Mouse (Mus musculus) CH12F3 (cell line): Measurements from ENCODE around the gene Ube2z.
"Not testable (repeated sequence)": the region's sequence is repeated elsewhere in the genome, so short reads cannot be mapped to it uniquely, and the experiment has no call there.

Experiments used
- in situ Hi-C: fragments of 300-500 bp; cut with MboI; formaldehyde crosslinking; loops from 2 replicates; pipeline ENCODE4 v1.14.3; 2020; ENCODE audit warnings: low sequenced_read_pairs

Ube2z gene

DNA sequence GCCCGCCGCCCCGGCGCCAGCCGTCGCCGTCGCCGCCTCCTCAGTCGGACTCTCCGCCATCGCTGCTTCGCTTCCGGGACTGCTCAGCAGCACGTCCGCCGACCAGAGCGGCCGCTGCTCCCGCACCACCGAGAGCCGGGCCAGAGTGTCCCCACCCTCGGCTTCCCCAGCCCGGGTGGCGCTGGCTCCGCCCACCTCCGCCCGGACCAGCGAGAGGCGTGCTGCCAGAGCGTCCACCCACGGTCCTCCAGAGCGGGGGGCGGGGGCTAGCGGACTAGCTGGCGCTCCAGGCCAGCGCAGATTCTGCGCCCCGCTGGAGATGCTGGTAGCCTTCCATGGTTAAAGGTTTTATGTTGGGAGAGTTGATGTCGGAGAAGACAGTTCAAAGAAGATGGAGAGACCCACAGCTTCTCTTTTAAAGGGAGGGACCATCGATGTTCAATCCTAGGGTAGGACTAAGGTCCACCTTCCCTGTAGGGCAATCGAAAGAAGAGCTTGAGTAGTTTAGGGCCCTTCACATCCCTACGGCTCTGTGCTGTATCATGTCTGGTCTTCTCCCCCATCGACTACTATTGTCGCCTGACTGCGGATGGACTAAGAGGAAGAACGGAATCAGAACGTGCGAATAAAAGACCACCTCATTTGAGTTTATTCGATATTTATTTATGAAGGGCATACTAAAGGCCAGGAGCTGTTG lies at the start of gene Ube2z:
Gene Ube2z, minus strand, starts transcription at position 174 of the 697 bp plus-strand sequence.
- in situ Hi-C loops = no loop called here

DNA sequence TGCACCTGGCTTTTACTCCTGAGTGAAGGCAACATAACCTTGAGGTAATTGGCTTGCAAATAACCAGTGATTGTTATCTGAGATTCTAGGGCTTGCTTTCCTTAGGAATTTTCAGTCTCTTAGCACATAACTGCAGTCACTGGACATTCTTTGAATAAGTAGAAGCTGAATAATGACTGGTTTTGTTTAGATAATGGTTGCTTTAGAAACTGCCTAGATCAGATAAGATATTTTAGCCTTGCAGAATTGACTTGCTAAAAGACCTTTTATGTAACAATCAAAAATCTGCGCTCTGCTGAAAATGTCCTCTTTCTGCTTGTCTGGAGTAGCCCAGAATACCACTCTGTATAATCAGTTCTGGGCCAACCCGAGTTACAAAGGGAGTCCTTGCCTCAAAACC lies 48.9 kb upstream of the Ube2z start:
- in situ Hi-C loops = no loop called here

DNA sequence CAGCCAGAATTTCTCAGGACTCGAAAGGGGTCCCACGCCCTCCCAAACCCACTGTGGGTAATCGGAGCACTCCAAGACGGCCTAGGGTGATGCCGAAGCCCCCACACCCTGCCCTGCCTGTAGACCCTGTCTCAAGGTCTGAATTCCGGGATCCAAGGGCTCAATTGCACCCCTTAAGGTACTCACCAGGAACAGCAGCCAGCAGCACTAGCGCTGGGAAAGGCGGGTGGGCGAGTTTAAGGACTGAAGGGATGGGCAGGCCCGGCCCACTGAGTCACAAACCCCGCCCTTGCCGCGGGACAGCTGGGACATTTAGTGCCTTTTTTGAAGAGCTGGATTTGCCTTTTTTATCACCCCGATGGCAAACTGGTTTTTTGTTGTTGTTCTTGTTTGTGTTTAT lies 46.6 kb upstream of the Ube2z start, which contains the start of gene Calcoco2:
Gene Calcoco2, minus strand, starts transcription at position 214 of the 400 bp plus-strand sequence.
- in situ Hi-C loops = no loop called here

DNA sequence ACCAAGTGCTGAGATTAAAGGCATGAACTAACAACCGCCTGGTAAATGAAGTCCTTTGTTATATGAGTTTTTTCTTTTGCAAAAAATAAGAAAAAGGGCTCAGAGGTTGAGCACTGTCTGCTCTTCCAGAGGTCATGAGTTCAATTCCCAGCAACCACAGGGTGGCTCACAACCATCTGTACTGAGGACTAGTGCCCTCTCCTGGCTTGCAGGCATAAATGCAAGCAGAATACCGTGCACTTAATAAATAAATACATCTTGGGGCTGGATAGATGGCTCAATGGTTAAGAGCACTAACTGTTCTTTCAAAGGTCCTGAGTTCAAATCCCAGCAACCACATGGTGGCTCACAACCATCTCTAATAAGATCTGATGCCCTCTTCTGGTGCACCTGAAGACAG lies 45.8 kb upstream of the Ube2z start:
- in situ Hi-C loops = not testable (repeated sequence)

DNA sequence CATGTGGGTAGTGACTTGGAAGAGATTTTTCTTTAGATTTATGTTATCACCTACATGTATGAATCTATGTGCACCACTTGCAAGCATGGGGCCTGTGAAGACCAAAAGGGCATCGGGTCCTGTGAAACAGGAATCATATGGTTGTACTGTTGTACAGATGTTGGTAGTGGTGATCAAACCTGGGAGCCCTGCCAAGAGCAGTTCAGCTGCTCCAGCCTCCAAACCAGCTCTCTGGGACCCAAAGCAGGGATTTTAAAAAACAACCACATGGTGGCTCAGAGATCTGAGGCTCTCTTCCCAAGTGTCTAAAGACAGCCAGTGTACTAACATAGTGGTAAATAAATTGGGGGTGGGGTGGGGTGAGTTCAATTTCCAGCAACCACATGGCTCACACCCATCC lies 43.2 kb upstream of the Ube2z start:
- in situ Hi-C loops = no loop called here

DNA sequence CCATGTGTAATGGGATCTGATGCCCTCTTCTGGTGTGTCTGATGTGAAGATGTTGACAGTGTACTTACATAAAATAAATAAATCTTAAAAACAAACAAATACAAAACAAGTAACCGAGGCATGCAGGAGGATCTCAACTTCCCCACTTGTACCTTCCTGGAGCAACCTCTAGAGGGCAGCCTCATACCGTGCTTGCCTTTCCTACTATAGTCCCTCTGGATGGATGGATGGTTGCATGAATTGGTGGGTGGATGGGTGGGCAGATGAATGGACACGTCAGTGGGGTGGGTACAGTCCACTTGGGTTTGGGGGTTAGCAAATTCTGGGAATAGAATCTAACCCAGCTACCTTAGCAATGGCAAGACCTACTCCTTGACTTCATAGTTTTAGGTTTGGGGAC lies 28.2 kb upstream of the Ube2z start:
- in situ Hi-C loops = loop anchor here (10.0 kb wide), 1 partner anchor 141 kb away; no protein-coding TSS in a partner anchor

DNA sequence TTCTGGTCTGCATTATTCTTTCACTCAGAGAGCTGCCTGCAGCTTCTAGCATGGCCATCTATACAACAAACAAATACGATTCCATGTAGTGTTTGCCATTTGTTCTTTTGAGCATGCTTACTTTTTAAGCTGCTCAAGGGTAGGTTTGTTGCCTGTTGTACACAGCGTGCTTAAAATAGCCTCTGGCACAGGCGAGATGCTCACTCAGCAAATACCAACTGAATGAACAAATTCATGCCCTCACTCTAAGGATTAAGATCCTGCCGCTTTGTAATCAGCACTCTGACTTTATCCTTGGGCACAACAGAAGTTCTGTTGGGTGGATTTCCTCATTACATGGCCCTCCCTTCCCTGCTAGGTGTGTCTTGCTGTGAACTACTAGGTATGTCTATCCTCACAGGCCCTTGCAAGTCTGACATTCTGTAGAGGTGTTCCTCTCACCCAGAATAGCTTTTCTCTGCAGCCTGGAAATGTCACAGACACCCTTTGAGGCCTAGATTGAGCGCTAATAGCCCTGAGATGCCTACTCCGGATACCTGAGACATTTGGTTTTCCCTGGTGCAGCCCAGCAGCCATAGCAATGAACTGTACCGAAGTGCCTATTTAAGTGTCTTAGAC lies 27.6 kb upstream of the Ube2z start:
- in situ Hi-C loops = loop anchor here (10.0 kb wide), 1 partner anchor 142 kb away; no protein-coding TSS in a partner anchor

DNA sequence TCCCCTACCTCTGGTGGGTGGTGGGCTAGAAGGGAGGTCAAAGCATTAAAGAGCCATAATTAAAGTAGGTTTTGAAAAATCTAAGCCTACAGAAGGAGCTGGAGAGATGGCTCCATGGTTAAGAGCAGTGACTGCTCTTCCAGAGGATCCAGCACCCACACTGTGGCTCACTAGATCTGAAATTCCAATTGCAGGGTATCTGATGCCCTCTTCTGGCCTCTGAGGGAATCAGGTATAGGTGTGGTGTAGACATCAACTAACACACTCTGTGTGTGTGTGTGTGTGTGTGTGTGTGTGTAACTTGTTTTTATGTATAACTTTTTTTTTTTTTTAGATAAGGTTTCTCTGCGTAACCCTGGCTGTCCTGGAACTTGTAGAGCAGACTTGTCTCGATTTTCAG lies 25.9 kb upstream of the Ube2z start:
- in situ Hi-C loops = loop anchor here (10.0 kb wide), 1 partner anchor 144 kb away; no protein-coding TSS in a partner anchor

DNA sequence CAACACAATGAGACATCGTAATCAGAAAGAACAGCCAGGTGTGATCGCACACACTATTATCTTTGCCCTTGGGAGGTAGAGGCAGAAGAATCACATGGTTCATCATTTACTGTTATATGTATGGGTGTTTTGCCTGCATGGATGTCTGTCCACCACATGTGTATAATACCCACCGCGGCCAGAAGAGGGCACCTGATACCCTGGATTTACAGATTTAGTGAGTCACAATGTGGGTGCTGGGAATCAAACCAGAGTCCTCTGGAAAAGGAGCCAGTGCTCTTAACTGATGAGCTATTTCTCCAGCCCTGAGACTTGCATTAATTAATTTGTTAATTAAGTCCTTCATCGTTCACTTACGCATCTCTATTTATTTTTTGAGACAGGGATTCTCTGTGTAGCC lies 22.8 kb upstream of the Ube2z start:
- in situ Hi-C loops = no loop called here

DNA sequence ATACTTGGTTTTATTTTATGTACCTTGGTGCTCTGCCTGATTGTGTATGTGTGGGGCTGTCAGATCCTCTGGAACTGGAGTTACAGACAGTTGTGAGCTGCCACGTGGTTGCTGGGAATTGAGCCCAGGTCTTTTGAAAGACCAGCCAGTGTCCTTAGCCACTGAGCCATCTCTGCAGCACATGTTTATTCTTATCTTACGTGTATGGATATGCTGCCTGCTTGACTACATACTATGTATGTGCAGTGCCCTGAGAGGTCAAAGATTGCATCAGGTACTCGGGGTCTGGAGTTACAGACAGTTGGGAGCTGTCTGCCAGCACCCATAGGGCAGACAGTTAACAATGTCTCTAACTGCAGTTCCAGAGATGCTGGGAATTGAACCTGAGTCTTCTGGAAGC lies 17.5 kb upstream of the Ube2z start:
- in situ Hi-C loops = no loop called here

DNA sequence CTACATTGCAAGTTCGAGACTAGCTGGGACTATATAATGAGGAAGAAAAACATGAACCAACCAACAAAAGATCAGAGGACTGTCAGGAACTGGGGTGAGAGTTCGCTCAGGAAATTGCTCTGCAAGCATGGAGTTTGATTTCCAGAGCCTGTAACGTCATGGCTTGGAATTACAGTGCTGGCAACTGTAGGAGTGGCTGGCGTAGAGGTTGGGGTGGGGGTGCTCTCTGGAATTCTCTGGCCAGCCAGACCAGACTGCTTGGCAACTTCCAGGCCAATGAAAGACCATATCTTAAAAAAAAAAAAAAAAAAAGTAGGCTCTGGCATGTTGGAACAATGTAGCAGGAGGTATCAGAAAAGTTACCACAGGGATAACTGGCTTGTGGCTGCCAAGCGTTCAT lies 15.5 kb upstream of the Ube2z start:
- in situ Hi-C loops = no loop called here

DNA sequence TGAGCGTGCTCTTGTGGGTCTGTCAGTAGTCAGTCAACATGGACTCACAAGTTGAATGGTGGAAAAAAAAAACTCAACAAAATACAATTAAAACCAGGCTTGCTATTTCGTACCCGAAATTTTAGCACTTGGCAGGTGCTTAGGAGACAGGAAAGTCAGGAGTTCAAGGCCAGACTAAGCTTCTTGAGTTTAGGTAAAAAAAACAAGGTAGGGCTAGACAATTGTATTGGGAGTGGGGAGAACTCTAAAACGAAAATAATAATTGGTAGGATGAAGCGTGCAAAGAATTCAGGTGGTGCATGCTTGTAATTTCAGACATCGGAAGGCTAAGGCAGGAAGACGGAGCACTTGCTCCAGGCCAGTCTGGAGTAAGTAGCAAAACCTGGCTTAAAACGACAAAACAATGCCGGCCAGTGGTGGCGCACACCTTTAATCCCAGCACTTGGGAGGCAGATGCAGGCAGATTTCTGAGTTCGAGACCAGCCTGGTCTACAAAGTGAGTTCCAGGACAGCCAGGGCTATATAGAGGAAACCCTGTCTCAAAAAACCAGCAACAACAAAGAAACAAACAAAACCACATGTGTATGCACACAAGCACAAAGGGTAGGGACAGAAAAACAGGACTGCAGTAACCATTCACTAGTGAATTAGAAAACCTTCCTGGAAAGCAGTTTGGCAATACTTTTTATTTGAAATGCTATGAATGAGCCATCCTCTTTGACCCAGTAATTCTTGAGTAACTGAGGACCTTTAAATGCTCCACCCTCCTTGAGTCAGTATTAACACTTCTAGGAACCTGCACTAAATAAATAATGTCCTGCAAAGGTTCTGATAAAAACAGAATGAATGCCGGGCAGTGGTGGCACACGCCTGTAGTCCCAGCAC lies 11.3 kb upstream of the Ube2z start:
- in situ Hi-C loops = no loop called here

DNA sequence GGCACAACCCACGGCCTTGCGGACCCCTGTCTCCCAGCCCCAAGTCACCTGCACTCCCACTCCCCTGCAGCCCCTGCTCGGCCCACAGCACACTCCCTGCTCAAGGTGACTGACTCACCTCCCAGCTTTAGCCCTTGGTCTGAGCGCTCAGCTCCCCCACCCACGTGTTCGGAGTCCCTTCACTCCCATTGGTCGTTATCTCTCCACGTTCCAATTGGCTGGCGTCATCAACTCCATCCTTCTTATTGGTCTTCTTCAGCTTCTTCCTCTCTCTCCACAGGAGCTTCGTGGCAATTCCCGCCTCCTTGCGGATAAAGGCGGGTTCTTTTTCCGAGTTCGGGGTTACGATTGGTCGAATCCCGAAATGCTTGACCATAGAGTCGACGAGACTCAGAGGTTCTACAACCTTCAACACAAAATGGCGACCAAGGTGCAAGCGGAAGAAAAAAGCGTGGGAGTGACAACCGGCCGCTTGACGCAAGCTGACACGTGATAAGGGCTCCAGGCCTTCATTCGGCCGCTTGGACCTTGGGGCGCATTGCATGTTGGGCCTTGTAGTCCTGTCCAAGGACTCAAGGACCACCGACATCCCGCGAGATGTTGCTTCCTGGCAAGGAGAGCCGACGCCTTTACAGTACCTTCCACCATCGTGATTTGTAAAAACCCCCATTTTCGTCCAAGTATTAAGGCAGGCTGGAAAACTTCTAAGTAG lies 10.5 kb upstream of the Ube2z start, which contains the start of gene Atp5g1:
Gene Atp5g1, minus strand, starts transcription at position 162 of the 712 bp plus-strand sequence.
- in situ Hi-C loops = no loop called here

DNA sequence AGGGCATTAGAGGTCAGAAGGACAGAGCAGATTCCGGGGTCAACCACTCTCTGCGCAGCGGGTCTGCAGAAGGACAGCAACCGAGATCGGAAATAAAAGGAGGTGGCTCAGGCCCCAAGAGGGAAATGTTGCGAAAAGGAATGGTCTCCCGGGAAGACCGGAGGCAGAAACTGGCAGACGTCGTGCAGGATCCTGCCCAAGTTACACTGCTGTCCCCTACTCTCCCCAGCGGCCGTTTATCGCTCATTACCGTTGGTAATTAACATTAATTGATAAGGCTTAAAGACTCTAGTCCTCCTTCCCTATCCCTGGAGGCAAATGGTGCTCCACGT lies 10.0 kb upstream of the Ube2z start:
- in situ Hi-C loops = no loop called here

DNA sequence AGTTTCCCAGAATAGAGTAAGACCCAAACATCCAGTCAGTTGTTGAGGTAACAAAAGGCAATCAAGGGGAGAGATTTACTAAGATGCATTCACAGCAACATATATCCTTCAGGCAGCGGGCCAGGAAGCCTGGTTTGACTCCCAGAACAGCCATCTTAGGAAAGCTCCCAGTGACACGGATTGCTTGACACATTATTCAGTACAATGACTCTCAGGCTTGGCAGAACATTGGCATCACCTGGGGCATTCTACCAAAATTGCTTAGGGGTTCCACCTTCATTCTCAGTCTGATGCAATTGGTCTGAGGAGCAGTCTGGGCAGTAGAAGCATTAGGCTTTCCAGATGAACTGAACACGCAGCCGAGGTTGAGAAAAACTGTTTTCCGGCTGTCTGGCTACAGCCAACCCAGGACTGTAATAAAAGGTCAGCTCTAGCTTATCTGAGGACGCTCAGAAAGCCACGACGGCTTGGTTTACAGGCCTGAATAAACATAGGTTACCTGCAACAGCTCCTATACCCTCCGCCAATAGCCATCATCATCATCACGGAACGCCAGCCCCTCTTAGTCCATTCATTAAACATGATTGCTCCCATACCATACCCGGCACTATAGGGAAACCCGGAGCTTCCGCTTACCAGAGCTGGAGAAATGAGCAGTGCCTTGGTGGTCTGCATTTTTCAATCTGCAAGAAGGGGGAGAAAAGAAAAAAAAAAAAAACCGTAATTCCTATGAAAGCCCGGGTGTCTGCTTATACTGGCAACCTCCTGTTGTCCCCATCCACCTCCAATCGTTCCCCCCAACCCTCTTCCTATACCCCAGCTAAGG lies 9.4 kb upstream of the Ube2z start:
- in situ Hi-C loops = no loop called here

DNA sequence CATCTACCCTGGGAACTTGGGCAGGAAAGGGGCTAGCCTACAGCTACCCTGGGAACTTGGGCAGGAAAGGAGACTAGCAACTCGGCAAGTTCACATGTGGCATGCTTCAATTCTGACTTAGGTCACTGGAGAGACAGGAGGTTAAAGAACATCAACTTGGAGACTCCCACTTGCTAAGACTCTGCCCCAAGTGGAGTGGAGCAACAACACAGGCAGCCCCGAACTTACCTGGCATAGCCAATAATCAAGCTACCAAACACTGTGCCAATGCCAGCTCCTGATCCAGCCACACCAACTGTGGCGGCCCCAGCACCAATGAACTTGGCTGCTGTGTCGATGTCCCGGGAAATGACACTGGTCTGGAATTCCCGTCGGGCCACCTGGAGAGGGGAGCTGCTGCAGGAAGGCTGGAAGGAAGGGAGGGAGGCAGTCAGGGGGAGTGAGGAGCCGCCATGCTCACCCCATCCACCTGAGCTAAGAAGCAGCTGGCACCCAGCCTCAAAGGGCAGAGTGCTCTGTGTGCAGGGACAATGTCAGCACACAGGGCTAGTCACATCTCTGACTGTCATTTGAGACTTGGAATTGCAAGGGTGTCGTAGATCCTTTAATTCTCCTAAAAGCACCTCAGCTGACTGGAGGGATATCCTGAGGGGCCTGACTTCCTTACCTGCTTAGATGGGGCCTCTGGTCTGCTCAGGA lies 8.3 kb upstream of the Ube2z start:
- in situ Hi-C loops = no loop called here

DNA sequence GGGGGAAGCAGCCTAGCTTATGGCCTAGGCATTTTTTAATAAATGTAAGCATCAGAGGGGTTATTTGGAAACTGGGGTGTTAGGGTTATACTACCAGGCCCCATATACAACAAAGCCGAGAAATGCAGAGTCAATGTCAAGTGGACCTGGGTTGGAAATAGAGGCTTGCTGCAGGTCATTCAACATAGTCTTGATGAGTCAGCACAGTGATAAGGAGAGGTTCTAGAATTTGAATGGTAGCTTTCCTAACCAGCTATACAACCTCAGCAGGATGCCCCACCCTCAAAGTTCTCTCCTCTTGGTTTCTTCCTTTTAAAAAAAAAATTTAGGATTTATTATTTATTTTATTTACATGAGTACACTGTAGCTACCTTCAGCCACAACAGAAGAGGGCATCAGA lies 5.8 kb upstream of the Ube2z start:
- in situ Hi-C loops = no loop called here

DNA sequence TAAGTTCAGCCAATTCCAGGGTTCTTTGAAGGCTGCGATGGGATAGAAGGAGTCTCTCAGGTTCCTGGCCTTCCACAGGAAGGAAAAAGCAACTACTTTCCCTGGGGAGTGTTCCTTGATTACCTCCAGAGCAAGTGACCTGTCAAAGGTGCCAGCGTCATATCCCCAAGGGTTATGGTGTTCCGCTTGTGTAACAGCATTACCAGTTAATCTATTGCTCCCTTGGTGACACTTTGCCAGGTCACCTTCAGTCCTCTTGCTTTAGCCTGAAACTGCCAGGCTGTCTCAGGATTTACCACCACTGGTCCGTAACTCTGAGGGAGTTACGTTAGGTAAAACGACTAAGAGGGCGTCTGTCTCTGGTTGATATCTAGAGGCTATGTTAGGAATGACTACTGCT lies 5.2 kb upstream of the Ube2z start:
- in situ Hi-C loops = no loop called here

DNA sequence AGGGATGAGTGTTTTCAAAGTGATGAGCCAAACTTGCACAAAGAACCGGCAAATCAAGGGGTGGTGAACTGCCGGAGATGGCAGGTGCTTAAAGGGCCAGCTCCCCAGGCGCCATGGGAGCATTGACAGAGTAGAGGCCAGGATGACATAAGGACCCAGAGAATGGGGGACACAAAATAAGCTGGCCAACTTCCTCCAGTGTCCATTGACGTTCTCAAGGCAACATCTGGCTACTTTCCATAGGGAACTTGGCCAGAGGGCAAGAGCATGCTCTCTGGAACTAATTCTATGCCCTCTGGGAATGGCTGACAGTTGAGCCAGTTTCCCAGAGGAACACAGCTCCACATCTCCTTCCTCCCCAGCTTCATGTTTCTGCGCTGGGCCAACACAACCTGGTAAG lies 3.0 kb upstream of the Ube2z start:
- in situ Hi-C loops = no loop called here
